Mouse (Mus musculus) hindbrain, embryonic 10.5 days (tissue): ENCODE data around the gene Cdca5. TPM values are rescaled to one million over a fixed set of nuclear protein-coding genes. Genes with fewer than 3 reads are reported as not detected.
A peak's percentile ranks its signal among the peaks of the same experiment; 100 is the strongest.
"Not testable (repeated sequence)": the region's sequence is repeated elsewhere in the genome, so short reads cannot be mapped to it uniquely, and the experiment has no call there.

Source experiments
- DNase-seq: peaks from one replicate; pipeline ENCODE4 v3.0.0-alpha.2; 2017; ENCODE audit warnings: low spot score
- H3K27ac ChIP-seq: fragments of 300-500 bp; sonication (generic); 2 replicates; pipeline ENCODE4 v1.5.1; 2016; ENCODE audit warnings: mild to moderate bottlenecking, moderate library complexity
- H3K27me3 ChIP-seq: fragments of 300-500 bp; sonication (generic); 2 replicates; pipeline ENCODE4 v1.6.1; 2016; ENCODE audit warnings: mild to moderate bottlenecking; ENCODE audit not compliant: poor library complexity, insufficient read depth, severe bottlenecking
- H3K36me3 ChIP-seq: fragments of 300-500 bp; sonication (generic); 2 replicates; pipeline ENCODE4 v1.6.1; 2016; ENCODE audit warnings: mild to moderate bottlenecking, moderate library complexity
- H3K4me1 ChIP-seq: fragments of 300-500 bp; sonication (generic); replicated peaks from 2 replicates; pipeline ENCODE4 v1.6.1; 2016; ENCODE audit warnings: mild to moderate bottlenecking
- H3K4me3 ChIP-seq: fragments of 300-500 bp; sonication (generic); 2 replicates; pipeline ENCODE4 v1.5.1; 2016; ENCODE audit warnings: mild to moderate bottlenecking, moderate library complexity
- H3K9me3 ChIP-seq: fragments of 300-500 bp; sonication (generic); 2 replicates; pipeline ENCODE4 v1.6.1; 2016; ENCODE audit warnings: mild to moderate bottlenecking, moderate library complexity
- WGBS: fragments of 180-500 bp; shearing (Covaris S2); methylation state at CpG from one replicate; pipeline ENCODE4 v1.1.7; 2016; 5-methylcytosine and 5-hydroxymethylcytosine counted together
- polyA plus RNA-seq: library from polyadenylated mRNA; unstranded; fragments of >200 nt; fragmentation: Nextera tagmentation; extraction: Ambion mirVana; gene quantifications from 2 replicates; pipeline ENCODE4 v1.2.1, GENCODE M21; 2016

The Cdca5 gene
- polyA plus RNA-seq, 1 experiment from 2014 or later = 57.7 TPM

DNA sequence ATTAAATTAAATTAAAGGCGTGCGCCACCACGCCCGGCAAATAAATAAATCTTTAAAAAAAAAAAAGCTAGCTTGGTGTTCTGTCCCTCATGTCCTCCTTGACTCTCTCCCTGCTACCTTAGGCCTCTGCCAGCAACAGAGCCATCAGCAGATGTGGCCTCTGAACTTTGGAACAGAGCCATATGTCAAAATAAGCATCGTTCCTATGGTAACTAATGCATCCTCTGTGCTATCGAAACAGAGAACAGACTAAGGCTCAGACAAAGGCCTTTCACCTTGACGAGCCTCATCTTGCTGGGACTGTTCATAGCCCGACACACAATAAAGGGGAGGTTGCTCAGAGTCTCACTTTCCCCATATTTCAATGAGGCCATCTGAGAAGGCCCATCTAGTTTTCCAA is 38.5 kb downstream of the Cdca5 start:
- WGBS = 72% methylated on average over 8 of the region's 8 CpGs
- Histone ChIP-seq H3K27me3 (no peaks in the 10 kb centered on the region), H3K9me3 (no peaks in the 10 kb centered on the region), H3K4me1 (peaks cover 46% of the 10 kb centered on the region), H3K4me3 (no peak overlapping the region), H3K27ac (peak overlapping the region; percentile 57; the same call in 1 of the 2 replicates), H3K36me3 (no peaks in the 10 kb centered on the region)
- peak; percentile 18 for DNase-seq

DNA sequence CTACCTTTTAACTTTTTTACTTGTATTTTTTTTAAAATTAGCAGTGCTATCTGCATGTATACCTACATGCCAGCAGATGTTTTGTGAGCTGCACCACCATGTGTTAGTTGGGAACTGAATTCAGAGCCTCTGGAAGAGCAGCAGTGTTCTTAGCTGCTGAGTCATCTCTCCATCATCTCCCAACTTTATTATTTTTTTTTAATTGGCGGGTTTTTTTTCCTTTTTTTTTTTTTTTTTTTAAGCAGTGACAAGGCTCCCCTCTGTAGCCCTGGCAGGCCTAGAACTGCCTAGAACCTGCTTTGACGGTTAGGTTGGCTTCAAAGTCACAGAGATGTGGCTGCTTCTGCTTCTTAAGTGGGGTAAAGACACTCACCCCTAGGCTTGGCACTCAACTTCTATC is 40.1 kb downstream of the Cdca5 start:
- 80% methylated on average over 2 of the region's 2 CpGs for WGBS
- H3K4me3 ChIP-seq = no peak overlapping the region
- peaks cover 36% of the 10 kb centered on the region for H3K4me1 ChIP-seq
- no peak overlapping the region for H3K27ac ChIP-seq
- no peaks in the 10 kb centered on the region for H3K36me3 ChIP-seq
- H3K9me3 ChIP-seq = no peaks in the 10 kb centered on the region
- DNase-seq = no peak
- H3K27me3 ChIP-seq = no peaks in the 10 kb centered on the region

DNA sequence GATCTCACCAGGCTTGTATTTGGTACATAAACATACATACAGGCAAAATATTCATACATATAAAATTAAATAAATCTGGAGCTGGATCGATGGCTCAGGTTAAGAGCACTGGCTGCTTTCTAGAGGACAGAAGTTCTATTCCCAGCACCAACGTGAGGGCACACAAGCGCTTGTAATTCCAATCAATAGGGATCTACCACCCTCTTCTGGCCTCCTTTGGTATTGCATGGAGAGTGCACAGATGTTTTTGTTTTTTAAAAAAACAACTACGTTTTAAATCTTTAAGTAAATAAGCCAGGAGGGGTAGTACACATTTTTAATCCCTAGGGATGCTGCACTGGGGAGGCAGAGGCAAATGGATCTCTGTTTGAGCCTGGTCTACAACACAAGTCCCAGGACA is 41.5 kb downstream of the Cdca5 start:
- no peaks in the 10 kb centered on the region for H3K36me3 ChIP-seq
- H3K4me3 ChIP-seq = no peak overlapping the region
- no peaks in the 10 kb centered on the region for H3K27me3 ChIP-seq
- peaks cover 28% of the 10 kb centered on the region for H3K4me1 ChIP-seq
- DNase-seq = peak; percentile 39
- no peaks in the 10 kb centered on the region for H3K9me3 ChIP-seq
- H3K27ac ChIP-seq = no peak overlapping the region
- 26% methylated on average over 4 of the region's 4 CpGs for WGBS

DNA sequence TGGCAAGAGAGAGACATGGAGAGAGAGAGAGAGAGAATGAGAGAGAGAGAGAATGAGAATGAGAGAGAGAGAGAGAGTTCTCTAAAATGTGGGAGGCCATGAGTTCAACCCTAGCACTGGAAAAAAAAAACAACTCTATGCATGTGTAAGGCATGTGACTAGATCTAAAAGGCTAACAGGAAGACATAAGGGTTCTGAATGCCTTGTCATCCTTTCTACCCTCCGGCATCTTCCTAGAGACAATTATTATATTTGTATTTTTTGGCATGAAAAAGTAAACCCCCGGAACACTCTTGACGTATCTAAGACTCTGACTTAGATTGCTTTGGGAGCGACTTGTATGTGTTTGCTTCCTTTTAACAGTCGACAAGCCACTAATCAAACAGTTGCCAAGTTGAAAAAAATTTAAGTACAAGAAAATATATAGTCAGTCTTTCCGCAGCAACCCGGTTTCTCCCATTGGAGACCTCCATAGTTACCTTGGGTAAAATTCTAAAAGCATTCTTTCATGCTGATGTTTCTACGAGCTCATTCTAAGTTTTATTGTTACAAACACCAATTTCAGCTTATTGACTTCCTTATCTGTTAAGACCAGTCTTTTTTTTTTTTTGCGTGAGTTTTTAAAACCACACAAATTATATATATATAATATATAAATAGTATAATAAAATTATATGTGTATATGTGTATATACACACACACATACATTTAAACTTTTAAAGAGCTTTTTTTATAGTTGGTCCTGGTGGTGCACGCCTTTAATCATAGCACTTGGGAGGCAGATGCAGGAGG is 42.2 kb downstream of the Cdca5 start:
- Histone ChIP-seq H3K4me3 (peak overlapping the region; percentile 60), H3K36me3 (no peaks in the 10 kb centered on the region), H3K27me3 (no peaks in the 10 kb centered on the region), H3K27ac (peak overlapping the region; percentile 89), H3K9me3 (no peaks in the 10 kb centered on the region), H3K4me1 (peaks cover 21% of the 10 kb centered on the region)
- DNase-seq = no peak
- WGBS = 75% methylated on average over 10 of the region's 10 CpGs

DNA sequence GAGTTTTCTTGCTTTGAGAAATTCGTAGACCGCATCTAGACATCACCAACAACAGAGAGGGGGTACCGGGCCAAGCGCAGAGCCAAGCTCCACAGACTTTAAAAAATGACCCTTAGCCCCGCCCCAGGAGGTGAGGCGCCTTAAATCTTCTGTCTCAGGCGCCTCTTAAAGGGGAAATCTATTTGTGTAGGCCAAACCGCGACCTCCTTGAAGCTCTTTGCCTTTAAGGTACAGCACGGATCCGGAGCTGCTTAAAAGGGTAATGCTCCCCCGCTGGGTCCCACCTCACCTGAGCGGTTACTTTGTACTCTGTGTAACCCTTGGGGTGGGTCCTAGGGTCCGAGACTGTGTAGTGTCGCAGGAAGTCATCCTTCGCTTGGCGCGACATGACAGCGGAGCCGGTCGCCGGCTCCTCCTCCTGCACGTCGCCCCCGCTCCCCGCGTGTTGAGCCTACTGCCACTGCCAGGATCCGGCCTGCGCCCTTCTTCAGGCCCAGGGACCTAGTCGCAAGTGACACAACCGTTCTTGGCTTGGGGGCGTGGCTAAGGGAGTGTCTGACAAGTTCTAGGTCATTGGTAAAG is 43.1 kb downstream of the Cdca5 start, which contains the start of gene Snx15:
Snx15 (minus strand) TSS at position 545 of the 582 bp plus-strand sequence.
- under 1% methylated on average over 32 of the region's 32 CpGs for WGBS
- Histone ChIP-seq H3K4me3 (peak within 1 kb of the TSS; percentile 60), H3K9me3 (no peaks in the 10 kb centered on the region), H3K27me3 (no peaks in the 10 kb centered on the region), H3K27ac (peak within 1 kb of the TSS; percentile 89), H3K4me1 (peaks cover 20% of the 10 kb centered on the region), H3K36me3 (no peaks in the 10 kb centered on the region)
- peak; percentile 93 for DNase-seq

DNA sequence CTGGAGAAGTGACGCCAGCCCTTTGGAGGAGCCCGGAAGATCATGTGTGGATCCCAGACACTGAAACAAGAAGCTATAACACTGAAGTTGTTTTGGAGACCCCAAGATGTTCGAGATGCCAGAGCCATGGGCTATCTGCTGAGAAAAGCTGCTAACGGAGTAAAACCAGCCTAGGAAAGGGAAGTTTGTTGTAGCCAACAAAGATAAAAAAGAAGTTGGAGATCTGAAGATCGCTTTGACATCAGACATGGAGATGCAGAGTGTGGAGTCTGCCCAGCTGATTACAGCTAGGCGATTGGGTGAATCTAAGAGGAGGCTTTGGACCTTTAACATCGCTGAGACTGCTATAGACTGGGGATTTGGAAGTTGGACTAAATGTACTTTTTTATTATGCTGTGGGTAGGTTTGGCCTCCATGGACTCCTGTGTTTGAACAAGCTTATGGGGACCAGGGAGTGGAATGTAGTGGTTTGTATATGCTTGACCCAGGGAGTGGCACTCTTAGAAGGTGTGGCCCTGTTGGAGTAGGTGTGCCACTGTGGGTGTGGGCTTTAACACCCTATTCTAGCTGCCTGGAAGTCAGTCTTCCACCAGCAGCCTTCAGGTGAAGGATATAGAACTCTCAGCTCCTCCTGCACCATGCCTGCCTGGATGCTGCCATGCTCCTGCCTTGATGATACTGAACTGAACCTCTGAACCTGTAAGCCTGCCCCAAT is 45.8 kb downstream of the Cdca5 start:
- H3K4me3 ChIP-seq, H3K27me3 ChIP-seq, H3K27ac ChIP-seq, H3K9me3 ChIP-seq, DNase-seq: not testable (repeated sequence)
- Histone ChIP-seq H3K36me3 (peaks cover 24% of the 10 kb centered on the region), H3K4me1 (peaks cover 18% of the 10 kb centered on the region)
- 81% methylated on average over 7 of the region's 7 CpGs for WGBS

DNA sequence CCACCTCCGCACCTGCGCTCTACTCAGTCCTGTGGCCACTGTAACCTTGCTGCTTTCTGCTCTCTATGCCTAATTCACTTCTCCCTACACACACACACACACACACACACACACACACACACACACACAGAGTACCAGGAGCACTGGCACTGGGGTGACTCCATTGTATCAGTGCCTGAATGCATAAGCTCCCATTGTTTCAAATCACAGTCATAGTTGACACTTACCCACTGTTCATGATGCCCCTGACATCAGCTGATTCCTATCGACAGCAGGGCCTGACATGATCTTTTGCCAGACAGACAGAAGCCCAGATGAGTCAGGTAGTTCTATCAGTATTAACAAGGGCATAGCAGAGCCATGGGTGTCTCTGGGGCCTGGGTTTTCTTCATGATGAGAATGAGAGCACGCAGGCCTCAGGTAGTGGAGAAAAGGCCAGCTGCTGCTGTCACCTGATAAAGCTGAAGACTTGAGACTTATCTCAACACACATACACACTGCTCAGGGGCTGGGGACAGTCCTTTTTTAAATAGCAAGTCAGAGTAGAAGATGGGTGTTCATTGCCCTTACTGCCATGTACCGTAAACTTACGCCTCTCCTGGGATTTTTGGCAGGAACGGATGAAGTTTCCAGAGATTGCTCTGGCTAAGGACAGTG is 47.5 kb downstream of the Cdca5 start:
- 87% methylated on average over 7 of the region's 7 CpGs for WGBS
- Histone ChIP-seq H3K4me1 (peaks cover 19% of the 10 kb centered on the region), H3K36me3 (peaks cover 41% of the 10 kb centered on the region), H3K27ac (peak overlapping the region; percentile 37; the same call in 1 of the 2 replicates), H3K4me3 (no peak overlapping the region), H3K9me3 (no peaks in the 10 kb centered on the region), H3K27me3 (no peaks in the 10 kb centered on the region)
- no peak for DNase-seq

DNA sequence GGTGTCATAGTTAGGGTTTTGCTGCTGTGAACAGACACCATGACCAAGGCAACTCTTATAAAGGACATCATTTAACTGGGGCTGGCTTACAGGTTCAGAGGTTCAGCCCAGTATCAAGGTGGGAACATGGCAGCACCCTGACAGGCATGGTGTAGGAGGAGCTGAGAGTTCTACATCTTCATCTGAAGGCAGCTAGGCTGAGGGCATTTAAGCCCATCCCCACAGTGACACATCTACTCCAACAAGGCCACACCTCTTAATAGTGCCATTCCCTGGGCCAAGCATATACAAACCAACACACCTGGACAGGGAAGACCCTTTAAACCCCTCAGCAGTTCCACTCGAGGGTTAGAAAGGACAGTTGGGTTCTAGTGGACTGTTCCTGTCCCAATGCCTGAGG is 48.4 kb downstream of the Cdca5 start:
- peaks cover 14% of the 10 kb centered on the region; the same call in 1 of the 2 replicates for H3K4me1 ChIP-seq
- WGBS = 71% methylated on average over 1 of the region's 1 CpGs
- H3K9me3 ChIP-seq, H3K4me3 ChIP-seq, DNase-seq, H3K27ac ChIP-seq, H3K27me3 ChIP-seq: not testable (repeated sequence)
- H3K36me3 ChIP-seq = peaks cover 50% of the 10 kb centered on the region

DNA sequence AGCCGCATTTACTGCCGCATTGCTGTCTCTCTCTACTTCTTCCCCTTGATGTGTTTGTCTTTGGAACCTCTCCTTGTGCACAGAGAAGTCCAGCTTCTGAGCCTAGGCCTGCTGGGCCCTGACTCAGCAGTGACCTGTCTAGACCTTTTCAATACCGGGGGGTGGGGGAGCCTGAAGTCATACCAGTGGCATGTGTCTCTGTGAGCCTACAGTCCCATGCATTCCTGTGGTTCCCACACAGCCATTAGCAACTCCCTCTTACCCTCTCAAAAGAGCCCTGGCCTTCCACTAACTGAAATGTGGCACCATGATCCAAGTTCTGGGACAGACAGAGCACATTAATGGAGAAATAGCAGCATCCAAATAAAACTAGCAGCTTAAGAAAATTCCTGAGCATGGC is 51.6 kb downstream of the Cdca5 start:
- no peak overlapping the region for H3K27ac ChIP-seq

DNA sequence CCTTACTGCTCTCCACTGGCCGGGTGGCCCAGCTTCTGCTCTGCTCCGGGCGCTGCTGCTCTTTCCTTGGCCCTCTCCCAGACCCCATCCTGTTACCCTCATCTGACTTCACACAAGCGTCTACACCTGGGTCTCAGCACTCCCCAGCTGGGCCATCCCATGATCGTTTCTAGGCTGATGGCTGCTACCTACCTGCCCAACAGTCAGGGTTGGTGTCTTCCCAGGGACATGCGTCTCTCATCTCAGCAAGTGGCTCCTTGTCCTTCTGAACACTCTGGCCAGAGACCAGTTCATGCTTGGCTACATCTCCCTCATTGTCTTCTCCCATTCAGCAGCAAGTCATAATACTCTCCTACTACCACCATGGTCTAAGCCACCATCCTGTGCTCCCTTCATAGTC is 54.9 kb downstream of the Cdca5 start:
- H3K4me3 ChIP-seq = peak overlapping the region; percentile 74
- H3K9me3 ChIP-seq = no peaks in the 10 kb centered on the region
- peaks cover 40% of the 10 kb centered on the region for H3K36me3 ChIP-seq
- peak overlapping the region; percentile 97 for H3K27ac ChIP-seq
- DNase-seq = no peak
- no peaks in the 10 kb centered on the region for H3K27me3 ChIP-seq
- WGBS = 90% methylated on average over 6 of the region's 6 CpGs
- H3K4me1 ChIP-seq = peaks cover 22% of the 10 kb centered on the region

More for the DNA sequence above, 51.6 kb downstream of the Cdca5 start:
- no peak for DNase-seq
- H3K4me1 ChIP-seq = peaks cover 23% of the 10 kb centered on the region
- peaks cover 55% of the 10 kb centered on the region for H3K36me3 ChIP-seq
- WGBS = 83% methylated on average over 3 of the region's 3 CpGs
- no peaks in the 10 kb centered on the region for H3K27me3 ChIP-seq
- no peaks in the 10 kb centered on the region for H3K9me3 ChIP-seq
- H3K4me3 ChIP-seq = no peak overlapping the region

DNA sequence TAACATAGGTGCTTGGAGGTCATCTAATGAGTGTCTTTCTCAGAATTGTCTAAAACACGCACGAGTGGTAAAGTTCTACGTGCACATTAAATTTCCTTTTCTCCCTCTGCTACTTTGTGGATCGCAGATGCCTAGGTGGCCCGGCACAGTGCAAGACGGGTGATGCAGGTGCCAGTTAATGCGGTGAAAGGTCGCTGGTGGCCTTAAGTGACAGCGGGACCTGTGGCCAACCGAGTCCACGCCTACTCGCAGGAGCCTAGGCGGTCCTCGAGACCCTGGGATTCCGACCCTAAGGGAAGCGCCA is 55.5 kb downstream of the Cdca5 start:
- H3K27ac ChIP-seq = peak overlapping the region; percentile 97
- peaks cover 22% of the 10 kb centered on the region for H3K4me1 ChIP-seq
- WGBS = 11% methylated on average over 16 of the region's 16 CpGs
- no peaks in the 10 kb centered on the region for H3K27me3 ChIP-seq
- peak overlapping the region; percentile 74 for H3K4me3 ChIP-seq
- no peak for DNase-seq
- H3K9me3 ChIP-seq = no peaks in the 10 kb centered on the region
- peaks cover 34% of the 10 kb centered on the region for H3K36me3 ChIP-seq

DNA sequence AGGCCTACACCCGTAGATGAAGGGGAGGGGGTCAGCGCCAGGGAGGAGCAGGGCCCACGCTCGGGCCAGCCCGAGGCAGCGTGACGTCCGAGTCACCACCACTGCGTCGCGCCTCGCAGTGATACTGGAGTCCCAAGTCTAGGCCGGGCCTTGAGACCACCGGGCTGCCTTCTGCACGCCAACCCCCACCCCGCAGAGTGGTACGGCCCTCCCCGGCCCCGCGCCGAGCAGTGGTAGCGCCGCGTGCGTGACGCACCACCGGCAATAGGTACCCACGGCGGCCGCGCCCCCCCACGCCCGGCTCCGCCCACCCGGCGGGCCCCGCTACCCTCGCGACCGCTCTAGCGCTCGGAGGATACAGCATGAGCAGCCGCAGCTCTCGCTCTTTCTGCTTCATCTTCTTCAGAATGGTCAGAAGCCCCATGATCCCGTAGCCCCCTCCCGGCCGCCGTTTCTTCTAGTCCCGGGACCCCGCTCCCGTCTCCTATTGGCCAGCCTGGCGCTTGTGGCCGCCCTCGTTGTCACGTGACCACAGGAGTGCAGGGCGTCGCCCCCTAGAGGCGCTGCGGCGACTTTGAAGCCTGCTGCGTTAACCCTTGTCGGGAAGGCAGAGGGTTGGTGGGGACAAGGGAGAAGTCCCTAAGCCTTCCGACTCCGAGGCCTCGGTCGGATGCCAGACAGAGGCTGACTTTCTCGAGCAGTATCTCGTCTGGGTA is 56.1 kb downstream of the Cdca5 start, which contains the start of gene Batf2:
Batf2 (plus strand) TSS at position 306 of the 716 bp plus-strand sequence.
- Histone ChIP-seq H3K4me3 (peak within 1 kb of the TSS; percentile 74), H3K9me3 (no peaks in the 10 kb centered on the region), H3K4me1 (peaks cover 22% of the 10 kb centered on the region), H3K27me3 (no peaks in the 10 kb centered on the region), H3K36me3 (peaks cover 29% of the 10 kb centered on the region), H3K27ac (peak within 1 kb of the TSS; percentile 97)
- under 1% methylated on average over 68 of the region's 68 CpGs for WGBS
- DNase-seq = peak; percentile 97
